Mouse (Mus musculus): ENCODE data around the gene Cyp3a13.

DNA sequence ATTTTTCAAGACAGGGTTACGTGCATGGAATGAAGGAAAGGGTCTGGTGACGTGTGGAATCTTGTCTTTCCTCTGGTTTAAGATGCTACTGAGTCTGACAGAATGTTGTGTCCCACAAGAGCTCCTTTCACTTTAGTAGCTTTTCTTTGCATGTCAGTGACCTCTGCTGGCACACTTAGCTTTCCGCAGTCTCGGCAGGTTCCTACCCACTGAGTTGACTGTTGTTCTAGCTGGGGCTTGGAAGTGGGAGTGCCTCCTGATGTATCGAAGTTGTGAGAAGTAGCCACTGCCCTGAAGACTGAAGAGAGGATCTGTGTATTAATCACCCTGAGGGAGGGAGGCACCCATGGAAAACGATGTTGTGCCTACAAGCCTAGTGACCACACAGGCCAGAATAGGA is 29.8 kb upstream of the Cyp3a13 start:
- TF ChIP-seq CTCF (IDR thresholded peaks at IDR 0.05): peak; percentile 63
- TF ChIP-seq EP300 (IDR thresholded peaks at IDR 0.05): no peak

Data from lung, postnatal 0 days (tissue).